Mouse (Mus musculus): ENCODE measurements around the gene Zc3h12a. TPM values are rescaled to one million over a fixed set of nuclear protein-coding genes. Genes with fewer than 3 reads are reported as not detected.

The Zc3h12a gene
- 6.0 and 6.2 TPM in 2 replicates for total RNA-seq (2015)
- total RNA-seq (2017) = 2.3 and 3.6 TPM in 2 replicates

GRCm38 (mm10) chr4:125127305-125128084 lies at the start of gene Zc3h12a:
Zc3h12a (minus strand) TSS chr4:125127840.
- peak; percentile 69 for ATAC-seq (replicated peaks; ENCODE audit: poor library complexity)

- ATAC-seq (replicated peaks; ENCODE audit: poor library complexity) = peak; percentile 81
Observed at GRCm38 (mm10) chr4:125176639-125177165, 49.1 kb upstream of the Zc3h12a start.

- ATAC-seq (replicated peaks; ENCODE audit: poor library complexity) = peak; percentile 71
Observed at GRCm38 (mm10) chr4:125176190-125176589, 48.5 kb upstream of the Zc3h12a start.

GRCm38 (mm10) chr4:125175591-125175990 lies 48.0 kb upstream of the Zc3h12a start:
- no peak for ATAC-seq (replicated peaks; ENCODE audit: poor library complexity)

GRCm38 (mm10) chr4:125174516-125175185 lies 47.0 kb upstream of the Zc3h12a start:
- ATAC-seq (replicated peaks; ENCODE audit: poor library complexity) = no peak

- ATAC-seq (replicated peaks; ENCODE audit: poor library complexity) = no peak
Observed at GRCm38 (mm10) chr4:125173150-125173549, 45.5 kb upstream of the Zc3h12a start.

- ATAC-seq (replicated peaks; ENCODE audit: poor library complexity) = no peak
Observed at GRCm38 (mm10) chr4:125172736-125173135, 45.1 kb upstream of the Zc3h12a start.

- ATAC-seq (replicated peaks; ENCODE audit: poor library complexity) = no peak
Observed at GRCm38 (mm10) chr4:125167723-125168122, 40.1 kb upstream of the Zc3h12a start.

GRCm38 (mm10) chr4:125164861-125165260 lies 37.2 kb upstream of the Zc3h12a start:
- ATAC-seq (replicated peaks; ENCODE audit: poor library complexity) = no peak

- ATAC-seq (replicated peaks; ENCODE audit: poor library complexity) = no peak
Observed at GRCm38 (mm10) chr4:125162701-125163100, 35.1 kb upstream of the Zc3h12a start.

GRCm38 (mm10) chr4:125161392-125161791 lies 33.8 kb upstream of the Zc3h12a start:
- ATAC-seq (replicated peaks; ENCODE audit: poor library complexity) = no peak

- ATAC-seq (replicated peaks; ENCODE audit: poor library complexity) = no peak
Observed at GRCm38 (mm10) chr4:125160951-125161331, 33.3 kb upstream of the Zc3h12a start.

GRCm38 (mm10) chr4:125160320-125160950 lies 32.8 kb upstream of the Zc3h12a start:
- peak; percentile 92 for ATAC-seq (replicated peaks; ENCODE audit: poor library complexity)

- ATAC-seq (replicated peaks; ENCODE audit: poor library complexity) = no peak
Observed at GRCm38 (mm10) chr4:125158581-125159317, 31.1 kb upstream of the Zc3h12a start.

GRCm38 (mm10) chr4:125158081-125158480 lies 30.4 kb upstream of the Zc3h12a start:
- ATAC-seq (replicated peaks; ENCODE audit: poor library complexity) = no peak

GRCm38 (mm10) chr4:125157322-125157721 lies 29.7 kb upstream of the Zc3h12a start:
- no peak for ATAC-seq (replicated peaks; ENCODE audit: poor library complexity)

GRCm38 (mm10) chr4:125155646-125156045 lies 28.0 kb upstream of the Zc3h12a start:
- no peak for ATAC-seq (replicated peaks; ENCODE audit: poor library complexity)

- no peak for ATAC-seq (replicated peaks; ENCODE audit: poor library complexity)
Observed at GRCm38 (mm10) chr4:125153659-125154241, 26.1 kb upstream of the Zc3h12a start.

- ATAC-seq (replicated peaks; ENCODE audit: poor library complexity) = no peak
Observed at GRCm38 (mm10) chr4:125152469-125152868, 24.8 kb upstream of the Zc3h12a start.

- ATAC-seq (replicated peaks; ENCODE audit: poor library complexity) = no peak
Observed at GRCm38 (mm10) chr4:125149460-125149859, 21.8 kb upstream of the Zc3h12a start.
